Mouse (Mus musculus) kidney, postnatal 0 days (tissue): ENCODE results near the gene Flrt2. TPM values are rescaled to one million over a fixed set of nuclear protein-coding genes. Genes with fewer than 3 reads are reported as not detected.

Source experiments
- ATAC-seq: fragments of 200-750 bp; cut with Nextera tagmentation; replicated peaks from 2 replicates; pipeline ENCODE4 v1.8.0; 2017; ENCODE audit warnings: low read depth, moderate number of reproducible peaks, moderate TSS enrichment, moderate library complexity; ENCODE audit not compliant: low FRiP score
- DNase-seq: peaks from one replicate; pipeline ENCODE4 v3.0.0-alpha.2; 2016; ENCODE audit warnings: low spot score
- H3K27ac ChIP-seq: fragments of 300-500 bp; sonication (generic); 2 replicates; pipeline ENCODE4 v1.5.1; 2014; ENCODE audit warnings: mild to moderate bottlenecking
- H3K27me3 ChIP-seq: fragments of 300-500 bp; sonication (generic); 2 replicates; pipeline ENCODE4 v1.6.1; 2014; ENCODE audit warnings: low read length, mixed read lengths; ENCODE audit not compliant: insufficient read depth
- H3K36me3 ChIP-seq: fragments of 300-500 bp; sonication (generic); 2 replicates; pipeline ENCODE4 v1.6.1; 2014; ENCODE audit warnings: low read length, mixed read lengths; ENCODE audit not compliant: insufficient read depth
- H3K4me1 ChIP-seq: fragments of 300-500 bp; sonication (generic); replicated peaks from 2 replicates; pipeline ENCODE4 v1.6.1; 2014; ENCODE audit warnings: antibody characterized with exemption, low read length, mixed read lengths; ENCODE audit not compliant: insufficient read depth
- H3K4me2 ChIP-seq: fragments of 300-500 bp; sonication (generic); 2 replicates; pipeline ENCODE4 v1.6.1; 2014; ENCODE audit warnings: mild to moderate bottlenecking, low read length, moderate library complexity, mixed read lengths
- H3K4me3 ChIP-seq: fragments of 300-500 bp; sonication (generic); replicated peaks from 2 replicates; pipeline ENCODE4 v1.5.1; 2014; ENCODE audit warnings: low read depth, low read length
- H3K9ac ChIP-seq: fragments of 300-500 bp; sonication (generic); 2 replicates; pipeline ENCODE4 v1.6.1; 2014; ENCODE audit warnings: low read depth, low read length
- H3K9me3 ChIP-seq: fragments of 300-500 bp; sonication (generic); replicated peaks from 2 replicates; pipeline ENCODE4 v1.6.1; 2016; ENCODE audit warnings: low read length, inconsistent platforms, mixed read lengths
- CTCF ChIP-seq: IDR thresholded peaks from 2 replicates; pipeline ENCODE4 v1.5.1; 2016; ENCODE audit warnings: antibody characterized with exemption, low read depth, mild to moderate bottlenecking, moderate library complexity
- WGBS: fragments of 180-500 bp; shearing (Covaris S2); extraction: QIAGEN DNeasy Blood & Tissue Kit; methylation state at CpG from one replicate; pipeline ENCODE4 v1.1.7; 2014; 5-methylcytosine and 5-hydroxymethylcytosine counted together
- polyA plus RNA-seq: library from polyadenylated mRNA; unstranded; fragments of >200 nt; fragmentation: Nextera tagmentation; extraction: Ambion mirVana; gene quantifications from 2 replicates; pipeline ENCODE4 v1.2.1, GENCODE M21; 2015

Gene Flrt2
- polyA plus RNA-seq, 1 experiment from 2014 or later = 15.6 TPM

- no peak for DNase-seq
- H3K27me3 ChIP-seq = no peaks in the 10 kb centered on the region
- ATAC-seq = no peak
- H3K27ac ChIP-seq = no peak overlapping the region
- no peaks in the 10 kb centered on the region for H3K36me3 ChIP-seq
- no peak overlapping the region for H3K9ac ChIP-seq
- WGBS = 82% methylated on average over 4 of the region's 4 CpGs
- no peaks in the 10 kb centered on the region for H3K4me1 ChIP-seq
- no peaks in the 10 kb centered on the region; the same call in 1 of the 2 replicates for H3K9me3 ChIP-seq
- no peak overlapping the region for H3K4me2 ChIP-seq
- no peak for TF ChIP-seq CTCF
- no peak overlapping the region for H3K4me3 ChIP-seq
These were observed 73.2 kb downstream of the Flrt2 start for GRCm38 (mm10) chr12:95765255-95765654.

GRCm38 (mm10) chr12:95769041-95769440 lies 77.0 kb downstream of the Flrt2 start:
- H3K4me3 ChIP-seq = no peak overlapping the region
- TF ChIP-seq CTCF = no peak
- no peaks in the 10 kb centered on the region for H3K4me1 ChIP-seq
- no peaks in the 10 kb centered on the region for H3K27me3 ChIP-seq
- no peak overlapping the region for H3K9ac ChIP-seq
- no peaks in the 10 kb centered on the region for H3K36me3 ChIP-seq
- WGBS = 52% methylated on average over 2 of the region's 2 CpGs
- no peak overlapping the region for H3K4me2 ChIP-seq
- ATAC-seq = no peak
- no peaks in the 10 kb centered on the region for H3K9me3 ChIP-seq
- no peak overlapping the region for H3K27ac ChIP-seq
- no peak for DNase-seq

GRCm38 (mm10) chr12:95770251-95770650 lies 78.2 kb downstream of the Flrt2 start:
- TF ChIP-seq CTCF = no peak
- Histone ChIP-seq H3K4me2 (no peak overlapping the region), H3K9ac (no peak overlapping the region), H3K4me1 (no peaks in the 10 kb centered on the region), H3K9me3 (no peaks in the 10 kb centered on the region), H3K4me3 (no peak overlapping the region), H3K36me3 (no peaks in the 10 kb centered on the region), H3K27me3 (no peaks in the 10 kb centered on the region), H3K27ac (no peak overlapping the region)
- DNase-seq (no peak), ATAC-seq (no peak)
- 75% methylated on average over 3 of the region's 3 CpGs for WGBS

GRCm38 (mm10) chr12:95790146-95790545 lies 98.1 kb downstream of the Flrt2 start:
- H3K27me3 ChIP-seq = no peaks in the 10 kb centered on the region
- no peak for TF ChIP-seq CTCF
- no peak for ATAC-seq
- H3K9ac ChIP-seq = no peak overlapping the region
- H3K4me1 ChIP-seq = no peaks in the 10 kb centered on the region
- 78% methylated on average over 1 of the region's 1 CpGs for WGBS
- no peak for DNase-seq
- H3K36me3 ChIP-seq = no peaks in the 10 kb centered on the region
- H3K4me2 ChIP-seq = no peak overlapping the region
- H3K27ac ChIP-seq = no peak overlapping the region
- H3K4me3 ChIP-seq = no peak overlapping the region
- H3K9me3 ChIP-seq = no peaks in the 10 kb centered on the region

GRCm38 (mm10) chr12:95816660-95817059 lies 124.6 kb downstream of the Flrt2 start:
- no peak for DNase-seq
- Histone ChIP-seq H3K36me3 (no peaks in the 10 kb centered on the region), H3K9me3 (no peaks in the 10 kb centered on the region), H3K27me3 (no peaks in the 10 kb centered on the region), H3K4me3 (no peak overlapping the region), H3K9ac (no peak overlapping the region), H3K4me2 (no peak overlapping the region), H3K27ac (no peak overlapping the region), H3K4me1 (no peaks in the 10 kb centered on the region)
- ATAC-seq = no peak
- TF ChIP-seq CTCF = peak; percentile 33; the same call in 1 of the 2 replicates
